Mouse (Mus musculus): ENCODE measurements around the gene Arhgef10l.
"Not testable (repeated sequence)": the region's sequence is repeated elsewhere in the genome, so short reads cannot be mapped to it uniquely, and the experiment has no call there.

The Arhgef10l gene

GRCm38 (mm10) chr4:140604541-140604940 is 61.3 kb downstream of the Arhgef10l start:
- no peak for DNase-seq

GRCm38 (mm10) chr4:140602022-140602421 is 63.8 kb downstream of the Arhgef10l start:
- DNase-seq: no peak

- DNase-seq: no peak
Measured at GRCm38 (mm10) chr4:140601153-140601552, 64.7 kb downstream of the Arhgef10l start.

GRCm38 (mm10) chr4:140598846-140599245 is 67.0 kb downstream of the Arhgef10l start:
- DNase-seq: no peak

GRCm38 (mm10) chr4:140597928-140598327 is 67.9 kb downstream of the Arhgef10l start:
- DNase-seq: no peak

- no peak for DNase-seq
Measured at GRCm38 (mm10) chr4:140597378-140597777, 68.4 kb downstream of the Arhgef10l start.

- peak; percentile 31 for DNase-seq
Measured at GRCm38 (mm10) chr4:140593771-140594505, 71.9 kb downstream of the Arhgef10l start.

- DNase-seq: no peak
Measured at GRCm38 (mm10) chr4:140592990-140593770, 72.6 kb downstream of the Arhgef10l start.

- peak; percentile 89 for DNase-seq
Measured at GRCm38 (mm10) chr4:140592217-140592759, 73.5 kb downstream of the Arhgef10l start.

GRCm38 (mm10) chr4:140586478-140586877 is 79.3 kb downstream of the Arhgef10l start:
- DNase-seq: no peak

GRCm38 (mm10) chr4:140584240-140584639 is 81.6 kb downstream of the Arhgef10l start:
- no peak for DNase-seq

GRCm38 (mm10) chr4:140582390-140583088 is 83.3 kb downstream of the Arhgef10l start:
- no peak for DNase-seq

GRCm38 (mm10) chr4:140581730-140582389 is 84.0 kb downstream of the Arhgef10l start:
- peak; percentile 41 for DNase-seq

- no peak for DNase-seq
Measured at GRCm38 (mm10) chr4:140581341-140581729, 84.5 kb downstream of the Arhgef10l start.

- DNase-seq: no peak
Measured at GRCm38 (mm10) chr4:140580866-140581265, 84.9 kb downstream of the Arhgef10l start.

GRCm38 (mm10) chr4:140579576-140579975 is 86.2 kb downstream of the Arhgef10l start:
- DNase-seq: no peak

- DNase-seq: no peak
Measured at GRCm38 (mm10) chr4:140579149-140579548, 86.7 kb downstream of the Arhgef10l start.

- no peak for DNase-seq
Measured at GRCm38 (mm10) chr4:140576628-140577027, 89.2 kb downstream of the Arhgef10l start.

GRCm38 (mm10) chr4:140574863-140575262 is 90.9 kb downstream of the Arhgef10l start:
- DNase-seq: not testable (repeated sequence)

GRCm38 (mm10) chr4:140572376-140572775 is 93.4 kb downstream of the Arhgef10l start:
- DNase-seq: no peak

- DNase-seq: no peak
Measured at GRCm38 (mm10) chr4:140569394-140569793, 96.4 kb downstream of the Arhgef10l start.

GRCm38 (mm10) chr4:140567911-140568480 is 97.8 kb downstream of the Arhgef10l start:
- DNase-seq: no peak

All from kidney, adult 9 months (tissue).